Mouse (Mus musculus) gastrocnemius, adult 2 months (tissue): ENCODE results near the gene Sv2c. TPM values are rescaled to one million over a fixed set of nuclear protein-coding genes. Genes with fewer than 3 reads are reported as not detected.

Experiments
- DNase-seq: peaks from one replicate; pipeline ENCODE4 v3.0.0; 2022
- H3K27ac ChIP-seq: fragments of 200-600 bp; 2 replicates; pipeline ENCODE4 v1.8.1; 2022; ENCODE audit warnings: mild to moderate bottlenecking
- H3K4me3 ChIP-seq: fragments of 200-600 bp; 2 replicates; pipeline ENCODE4 v1.8.1; 2022; ENCODE audit warnings: mild to moderate bottlenecking, moderate library complexity
- CTCF ChIP-seq: fragments of 200-600 bp; IDR thresholded peaks from 2 replicates; pipeline ENCODE4 v1.8.1; 2022; ENCODE audit warnings: antibody characterized with exemption, mild to moderate bottlenecking, moderate library complexity
- intact Hi-C: fragments of 180-260 bp; cut with DNase I; formaldehyde crosslinking; loops from one replicate; pipeline ENCODE4 v1.15.1; 2025
- long read RNA-seq, 2 experiments: library from polyadenylated mRNA; stranded (forward); transcript quantifications; one replicate each; pipeline ENCODE4 v2.0.0; 2021
- total RNA-seq, 2 experiments: library from RNA; stranded (reverse); gene quantifications; 2 replicates each; pipeline ENCODE4 v1.2.3; 2021

Gene Sv2c
- under 1 TPM; 0.15 to 0.20 TPM for total RNA-seq
- long read RNA-seq, experiment 1, result 0 reads
- long read RNA-seq, experiment 2, result 0 reads

- no peak for TF ChIP-seq CTCF
- Histone ChIP-seq H3K27ac (no peak within 1 kb of the TSS), H3K4me3 (peak within 1 kb of the TSS; percentile 57)
- DNase-seq, result peak; percentile 39
- intact Hi-C loops, result no loop called here
Measured at GRCm38 (mm10) chr13:96132401-96132816, at the start of gene Sv2c. Sv2c (minus strand) TSS chr13:96132577.

GRCm38 (mm10) chr13:96180671-96181161 lies 48.3 kb upstream of the Sv2c start:
- H3K4me3 ChIP-seq, result no peak overlapping the region
- peak; percentile 20 for DNase-seq
- no peak overlapping the region for H3K27ac ChIP-seq
- intact Hi-C loops, result no loop called here
- TF ChIP-seq CTCF, result no peak

GRCm38 (mm10) chr13:96175591-96176212 lies 43.3 kb upstream of the Sv2c start:
- intact Hi-C loops, result no loop called here
- DNase-seq, result peak; percentile 67
- no peak for TF ChIP-seq CTCF
- no peak overlapping the region for H3K4me3 ChIP-seq
- no peak overlapping the region for H3K27ac ChIP-seq

- no peak for DNase-seq
- intact Hi-C loops, result no loop called here
- no peak overlapping the region for H3K27ac ChIP-seq
- H3K4me3 ChIP-seq, result no peak overlapping the region
- TF ChIP-seq CTCF, result no peak
Measured at GRCm38 (mm10) chr13:96173686-96174085, 41.3 kb upstream of the Sv2c start.

GRCm38 (mm10) chr13:96172290-96172689 lies 39.9 kb upstream of the Sv2c start:
- H3K27ac ChIP-seq, result no peak overlapping the region
- TF ChIP-seq CTCF, result no peak
- intact Hi-C loops, result no loop called here
- H3K4me3 ChIP-seq, result no peak overlapping the region
- no peak for DNase-seq

GRCm38 (mm10) chr13:96168991-96169665 lies 36.8 kb upstream of the Sv2c start:
- no peak overlapping the region for H3K4me3 ChIP-seq
- TF ChIP-seq CTCF, result no peak
- intact Hi-C loops, result no loop called here
- no peak overlapping the region for H3K27ac ChIP-seq
- DNase-seq, result no peak

- no peak overlapping the region for H3K27ac ChIP-seq
- H3K4me3 ChIP-seq, result no peak overlapping the region
- DNase-seq, result no peak
- intact Hi-C loops, result no loop called here
- TF ChIP-seq CTCF, result no peak
Measured at GRCm38 (mm10) chr13:96166593-96166992, 34.2 kb upstream of the Sv2c start.

- H3K27ac ChIP-seq, result no peak overlapping the region
- DNase-seq, result no peak
- intact Hi-C loops, result no loop called here
- no peak for TF ChIP-seq CTCF
- H3K4me3 ChIP-seq, result no peak overlapping the region
Measured at GRCm38 (mm10) chr13:96133363-96134100, 1.2 kb upstream of the Sv2c start.

GRCm38 (mm10) chr13:96132833-96133232 lies 456 bp upstream of the Sv2c start:
- Histone ChIP-seq H3K4me3 (peak overlapping the region; percentile 57), H3K27ac (no peak overlapping the region)
- no peak for TF ChIP-seq CTCF
- DNase-seq, result no peak
- intact Hi-C loops, result no loop called here

GRCm38 (mm10) chr13:96131911-96132310 lies 466 bp downstream of the Sv2c start:
- H3K4me3 ChIP-seq, result peak overlapping the region; percentile 57
- intact Hi-C loops, result no loop called here

GRCm38 (mm10) chr13:96131050-96131449 lies 1.3 kb downstream of the Sv2c start:
- intact Hi-C loops, result no loop called here
- Histone ChIP-seq H3K4me3 (peak overlapping the region; percentile 40), H3K27ac (no peak overlapping the region)
- peak; percentile 36 for DNase-seq
- no peak for TF ChIP-seq CTCF

More at GRCm38 (mm10) chr13:96131911-96132310, 466 bp downstream of the Sv2c start:
- no peak overlapping the region for H3K27ac ChIP-seq
- TF ChIP-seq CTCF, result no peak
- no peak for DNase-seq

GRCm38 (mm10) chr13:96129081-96129480 lies 3.3 kb downstream of the Sv2c start:
- H3K4me3 ChIP-seq, result no peak overlapping the region
- intact Hi-C loops, result no loop called here
- H3K27ac ChIP-seq, result no peak overlapping the region
- no peak for DNase-seq
- no peak for TF ChIP-seq CTCF

GRCm38 (mm10) chr13:96126669-96127068 lies 5.7 kb downstream of the Sv2c start:
- intact Hi-C loops, result no loop called here
- no peak for DNase-seq
- Histone ChIP-seq H3K27ac (no peak overlapping the region), H3K4me3 (no peak overlapping the region)
- no peak for TF ChIP-seq CTCF
